Mouse (Mus musculus) left cerebral cortex, postnatal 36 days (tissue): ENCODE data around the gene Shisa8. TPM values are rescaled to one million over a fixed set of nuclear protein-coding genes. Genes with fewer than 3 reads are reported as not detected.

Experiments
- DNase-seq, 2 experiments: peaks; one replicate each; pipeline ENCODE4 v3.0.0; 2021 to 2022; ENCODE audit warnings: low spot score in 2 of 2, mixed read lengths in 1 of 2
- intact Hi-C: fragments of 180-260 bp; cut with DNase I; formaldehyde crosslinking; loops from one replicate; pipeline ENCODE4 v1.15.1; 2025
- total RNA-seq, 2 experiments: library from RNA; stranded (reverse); gene quantifications; 2 replicates each; pipeline ENCODE4 v1.2.3; 2021

Gene Shisa8
- total RNA-seq, 2 experiments from 2014 or later = 3.6 to 4.7 TPM

DNA sequence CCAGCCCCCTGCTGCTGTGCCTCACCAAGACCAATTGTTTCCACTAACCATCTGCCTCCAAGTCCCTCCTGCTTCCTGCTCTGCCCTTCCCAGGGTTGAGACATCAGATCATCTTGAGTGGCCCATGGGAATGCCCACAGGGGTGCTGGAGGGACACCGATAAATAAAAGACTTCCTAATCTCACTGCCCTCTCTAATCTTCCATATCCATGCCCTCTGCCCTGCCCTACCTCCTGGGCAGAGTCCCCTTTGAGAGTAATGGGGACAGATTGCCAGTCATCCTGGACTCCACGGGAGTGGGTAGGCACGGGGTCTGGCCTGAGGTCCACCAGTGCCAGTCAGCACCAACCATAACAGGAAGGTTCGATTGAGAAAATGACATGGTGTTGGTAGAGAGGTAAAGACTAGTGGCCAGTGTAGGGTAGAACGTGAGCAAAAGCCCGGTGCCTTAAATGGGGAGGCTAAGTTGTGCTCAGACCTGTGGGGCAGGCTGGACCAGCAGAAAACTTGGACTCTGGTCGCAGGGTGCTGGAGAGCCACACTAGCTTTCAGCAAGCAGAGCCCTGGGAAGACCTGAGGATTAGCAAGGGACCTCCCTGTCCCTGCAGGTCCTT, 12.1 kb upstream of the Shisa8 start:
- intact Hi-C loops = no loop called here
- no peak for DNase-seq

DNA sequence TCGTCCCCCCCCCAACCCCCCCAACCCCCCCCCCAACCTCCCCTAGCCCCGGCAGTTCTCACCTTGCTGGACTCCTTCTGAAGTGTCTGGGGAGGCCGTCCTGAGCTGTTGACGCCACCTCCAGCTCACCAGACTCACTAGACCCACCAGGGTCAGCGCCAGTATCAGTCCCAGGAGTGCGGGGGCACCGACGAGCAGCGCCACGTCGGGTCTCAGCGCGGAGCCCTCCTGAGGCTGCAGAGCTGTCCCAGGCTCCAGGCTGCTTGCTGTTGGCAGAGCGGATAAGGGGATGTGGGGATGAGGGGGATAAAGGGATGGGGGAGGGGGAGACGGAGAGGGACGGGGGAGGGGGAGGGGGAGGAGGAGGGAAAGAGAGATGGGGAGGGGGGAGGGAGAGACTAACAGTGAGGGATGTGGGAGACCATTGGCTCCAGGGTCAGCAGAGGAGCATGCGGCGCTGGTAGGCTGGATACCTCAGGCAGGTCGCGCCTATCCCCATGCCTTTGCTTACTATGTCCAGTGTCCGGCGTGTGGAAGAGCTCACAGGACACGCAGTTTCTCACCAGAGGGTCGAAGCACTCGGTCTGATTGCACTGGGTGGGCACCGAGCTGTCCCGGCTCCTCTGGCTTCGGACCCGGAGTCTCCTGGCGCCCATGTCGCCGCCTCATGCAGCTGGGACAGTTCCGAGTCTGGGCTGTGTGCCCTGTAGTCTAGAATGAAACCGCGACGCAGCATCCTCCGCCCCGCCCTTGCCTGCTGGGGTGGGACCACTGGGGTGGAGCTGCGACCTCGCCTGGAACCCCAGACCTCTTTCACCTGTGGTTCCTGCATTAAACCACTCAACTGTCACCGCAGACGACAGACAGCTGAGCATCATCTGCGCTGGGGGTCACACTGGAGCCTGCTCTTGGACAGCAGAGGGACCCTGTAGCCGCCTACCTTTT, 11.3 kb upstream of the Shisa8 start, which contains the start of gene Tnfrsf13c:
TSS of gene Tnfrsf13c (minus strand) at position 713 of the 945 bp plus-strand sequence.
- intact Hi-C loops = no loop called here
- no peak for DNase-seq

DNA sequence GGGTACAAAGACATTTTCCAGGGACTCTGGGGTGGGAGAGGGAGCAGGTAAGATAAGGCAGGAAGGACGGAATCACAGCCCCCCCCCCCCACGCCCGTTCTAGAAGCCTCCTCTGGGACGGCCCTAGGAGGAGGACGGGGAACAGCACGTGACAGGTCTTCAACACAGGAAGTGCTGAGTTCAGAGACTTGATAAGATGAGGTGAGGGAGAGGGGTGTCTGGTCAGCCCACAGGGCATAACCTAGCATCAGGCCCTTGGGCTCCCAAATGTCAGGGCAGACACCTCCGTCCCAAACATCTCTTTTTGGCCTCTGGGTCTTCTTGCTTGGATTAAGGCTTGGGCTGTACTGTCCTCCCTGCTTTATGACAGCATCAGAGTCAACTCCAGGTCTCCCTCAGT, 10.6 kb upstream of the Shisa8 start:
- no peak for DNase-seq
- intact Hi-C loops = no loop called here

DNA sequence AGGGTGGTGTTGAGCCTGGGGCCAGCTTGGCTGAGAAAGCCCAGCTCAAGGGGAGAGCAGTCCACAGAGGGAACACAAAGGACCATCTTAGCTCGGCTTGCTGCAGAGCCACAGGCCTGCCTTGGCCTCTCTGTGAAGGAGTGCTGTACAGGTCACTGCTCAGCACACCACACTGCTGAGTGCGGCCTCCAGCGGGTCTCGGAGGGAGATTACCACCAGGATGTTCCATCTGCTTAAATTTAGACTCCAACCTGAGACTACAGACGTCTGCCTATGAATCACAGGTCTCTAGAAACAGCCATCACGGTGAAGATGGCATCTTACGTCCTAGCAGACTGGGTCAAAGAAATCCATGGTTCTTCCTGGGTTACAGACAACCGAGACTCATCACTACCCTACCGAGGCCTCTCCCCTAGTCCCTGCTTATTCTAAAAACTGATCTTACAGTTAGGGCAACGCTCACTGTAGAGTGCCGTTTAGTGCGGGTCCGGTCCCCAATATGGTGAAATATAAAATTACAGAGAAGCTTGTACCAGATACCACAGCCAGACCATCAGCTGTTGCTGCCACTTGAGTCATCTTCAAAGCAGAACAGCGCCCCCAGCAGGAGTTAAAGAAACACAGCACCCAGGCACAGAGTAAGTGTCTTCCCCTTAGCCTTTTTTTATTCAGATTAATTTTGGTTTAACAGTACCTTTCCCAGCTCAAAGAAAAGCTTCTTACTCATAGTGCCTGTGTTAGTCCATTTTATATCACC, 8.7 kb upstream of the Shisa8 start:
- intact Hi-C loops = no loop called here
- no peak for DNase-seq

DNA sequence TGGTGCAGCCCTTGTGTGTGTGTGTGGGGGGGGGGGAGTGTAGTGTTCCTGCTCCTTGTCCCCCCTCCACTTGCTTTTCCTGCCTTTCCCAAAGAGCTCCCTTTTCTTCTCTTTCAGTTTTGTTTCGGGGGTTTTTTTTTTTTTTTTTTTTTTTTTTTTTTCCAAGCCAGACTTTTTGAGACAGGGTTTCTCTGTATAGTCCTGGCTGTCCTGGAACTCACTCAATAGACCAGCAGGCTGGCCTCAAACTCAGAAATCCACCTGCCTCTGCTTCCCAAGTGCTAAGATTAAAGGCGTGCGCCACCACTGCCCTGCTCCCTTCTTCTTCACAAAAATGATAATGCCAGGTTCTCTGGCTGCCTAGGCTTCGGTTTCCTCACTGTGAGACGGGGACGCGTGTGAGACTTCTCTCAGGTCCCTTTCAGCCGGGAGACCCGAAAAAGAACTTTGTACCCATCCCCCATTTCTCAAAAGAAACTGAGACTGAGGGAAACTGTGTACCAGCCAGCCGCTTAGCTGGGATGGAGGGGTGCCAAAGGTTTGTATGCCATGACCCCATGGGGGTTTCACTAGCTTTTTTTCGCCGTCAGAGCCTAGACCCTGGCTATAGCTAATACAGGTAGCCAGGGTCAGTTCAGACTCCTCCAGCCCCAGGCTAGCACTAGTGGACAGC, 7.5 kb upstream of the Shisa8 start:
- intact Hi-C loops = no loop called here
- no peak for DNase-seq

DNA sequence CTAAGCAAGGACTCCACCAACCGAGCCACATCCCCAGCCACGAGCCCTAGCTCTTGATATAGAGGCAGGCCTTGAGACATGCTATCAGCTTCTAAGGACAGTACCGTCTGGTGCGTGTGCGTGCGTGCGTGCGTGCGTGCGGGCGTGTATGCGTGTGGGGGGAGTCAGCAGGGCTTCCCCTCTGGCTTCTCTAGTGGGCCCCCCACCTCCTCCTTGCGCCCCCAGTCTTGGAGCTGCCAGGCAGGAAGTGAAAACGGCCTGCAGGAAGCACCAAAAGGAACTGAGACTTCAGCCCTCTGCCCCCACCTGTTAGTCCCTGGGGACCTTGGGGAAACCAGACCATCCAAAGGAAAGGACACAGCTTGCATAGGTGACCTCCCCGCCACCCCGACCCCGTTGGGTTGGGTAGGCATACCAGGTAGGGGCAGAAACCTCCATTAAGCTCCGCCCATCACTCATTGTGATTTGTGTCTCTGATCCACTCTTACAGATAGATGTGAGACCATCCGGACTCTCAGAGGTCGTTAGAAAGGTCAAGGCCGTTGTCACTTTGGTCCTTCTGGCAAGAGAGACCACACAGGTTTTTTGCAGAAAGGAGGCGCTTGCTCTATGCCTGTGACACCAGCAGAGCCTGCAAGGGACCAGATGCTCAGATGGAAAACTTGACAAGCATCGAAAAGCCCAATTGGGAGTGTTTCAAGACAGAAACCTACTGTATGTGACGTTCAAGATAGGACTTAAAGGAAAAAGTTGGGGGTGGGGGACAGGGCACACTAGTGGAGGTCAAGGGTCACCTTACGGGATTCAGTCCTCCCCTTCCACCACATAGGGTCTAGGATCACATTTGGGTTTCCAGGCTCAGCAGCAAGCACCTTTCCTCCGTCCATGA, 6.4 kb upstream of the Shisa8 start:
- no peak for DNase-seq
- intact Hi-C loops = no loop called here

DNA sequence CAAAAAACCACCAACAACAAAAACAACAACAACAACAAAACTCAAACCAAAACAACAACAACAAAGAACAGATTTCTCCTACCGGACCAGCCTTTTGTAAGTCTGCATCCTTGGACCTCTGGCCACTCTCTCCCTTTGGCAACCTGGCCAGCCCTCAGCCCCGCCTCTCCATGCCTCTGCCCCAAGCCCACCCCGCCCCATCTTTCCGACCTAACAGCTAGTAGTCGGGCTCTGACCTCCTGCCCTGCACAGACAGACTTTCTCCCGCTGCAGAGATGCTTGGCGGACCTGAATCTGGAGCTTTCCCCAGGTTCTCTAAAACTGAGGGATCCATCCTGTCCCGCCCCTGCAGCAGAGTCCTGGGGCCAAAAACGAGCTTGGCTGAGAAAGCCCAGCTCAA, 5.4 kb upstream of the Shisa8 start:
- DNase-seq = no peak
- intact Hi-C loops = no loop called here

DNA sequence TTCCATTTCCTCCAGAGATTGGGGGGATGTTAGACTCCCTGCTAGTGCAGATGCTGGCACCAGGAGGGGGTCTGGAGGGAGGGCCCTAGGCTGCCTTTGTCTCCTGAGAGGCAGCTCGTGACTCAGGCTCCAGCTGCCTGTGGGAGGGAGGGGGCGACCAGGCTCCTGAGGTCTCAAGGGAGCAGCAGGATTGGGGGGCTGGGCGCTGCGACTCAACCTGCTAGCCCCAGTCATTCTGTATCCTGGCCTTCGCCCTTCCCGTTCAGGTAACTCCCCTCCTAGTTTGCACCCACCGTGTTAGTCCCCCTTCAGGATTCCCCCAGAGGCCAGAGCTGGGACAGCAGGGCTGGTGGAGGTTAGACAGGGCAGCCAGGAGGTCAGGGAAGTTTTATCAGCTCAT, 4.4 kb upstream of the Shisa8 start:
- intact Hi-C loops = no loop called here
- no peak for DNase-seq

DNA sequence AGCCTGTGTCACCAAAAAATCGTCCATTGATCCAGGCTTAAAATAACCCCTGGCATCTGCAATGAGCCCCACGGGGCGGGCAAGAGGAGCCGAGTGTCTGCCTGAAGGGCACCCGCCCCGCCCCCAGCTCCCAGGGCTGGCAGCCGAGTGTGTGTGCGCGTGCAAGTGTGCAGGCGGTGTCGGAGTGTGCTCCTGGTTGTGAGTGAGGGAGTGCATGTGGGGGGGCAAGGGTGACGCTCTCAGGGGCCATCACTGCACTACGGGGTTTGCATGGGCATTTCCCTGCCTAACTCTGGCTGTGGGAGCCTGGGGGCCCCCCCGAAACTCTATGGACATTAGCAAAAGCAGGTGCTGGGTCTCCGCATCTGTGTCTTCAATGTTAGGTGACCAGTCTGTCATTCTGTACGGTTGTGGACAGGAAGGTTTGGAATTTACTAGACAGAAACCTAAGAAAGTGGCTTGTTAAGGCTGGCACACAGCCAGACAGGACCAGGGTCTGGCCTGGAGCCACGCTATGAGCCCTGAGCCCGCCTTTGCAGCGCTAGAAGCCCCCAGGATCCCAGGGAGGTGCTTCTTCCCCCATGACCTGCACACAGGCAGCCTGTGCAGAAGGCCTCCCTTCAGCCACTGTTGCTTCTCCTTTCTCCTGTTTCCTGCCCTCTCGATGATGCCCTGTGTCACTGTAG, 3.7 kb upstream of the Shisa8 start:
- no peak for DNase-seq
- intact Hi-C loops = no loop called here

DNA sequence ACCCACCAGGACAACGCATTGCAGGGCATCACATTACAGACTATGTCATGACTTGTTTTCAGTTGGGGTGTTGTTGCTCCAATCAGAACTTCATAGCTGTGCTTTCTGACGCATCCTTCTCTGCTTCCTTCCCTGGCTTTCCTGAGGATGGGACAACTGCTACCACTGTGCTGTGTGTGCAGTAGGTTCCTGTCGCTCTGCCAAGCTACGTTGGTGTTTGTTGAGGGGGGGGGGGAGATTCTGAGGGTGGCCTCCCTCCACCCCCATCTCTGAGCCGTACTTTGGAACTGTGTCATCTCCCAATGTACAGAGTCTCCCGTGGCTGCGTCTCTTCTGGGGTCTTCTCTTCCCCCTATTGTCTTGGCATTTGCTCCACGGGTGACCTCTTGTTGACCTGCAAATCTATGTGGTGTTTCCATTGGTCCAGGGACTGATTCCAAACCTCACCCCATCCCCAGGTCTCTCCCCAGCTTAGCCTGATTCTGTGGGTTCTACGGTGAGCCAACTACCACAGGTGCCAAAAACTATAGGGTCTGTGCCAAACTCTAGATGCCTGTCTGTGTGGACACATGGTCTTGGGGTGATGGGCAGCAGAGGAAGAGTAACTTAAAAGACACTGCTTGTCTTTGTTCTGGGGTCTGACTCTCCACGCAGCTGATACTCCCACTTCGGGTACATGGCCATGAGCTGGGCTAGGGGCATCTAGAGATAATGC, 2.9 kb upstream of the Shisa8 start:
- intact Hi-C loops = no loop called here
- no peak for DNase-seq

DNA sequence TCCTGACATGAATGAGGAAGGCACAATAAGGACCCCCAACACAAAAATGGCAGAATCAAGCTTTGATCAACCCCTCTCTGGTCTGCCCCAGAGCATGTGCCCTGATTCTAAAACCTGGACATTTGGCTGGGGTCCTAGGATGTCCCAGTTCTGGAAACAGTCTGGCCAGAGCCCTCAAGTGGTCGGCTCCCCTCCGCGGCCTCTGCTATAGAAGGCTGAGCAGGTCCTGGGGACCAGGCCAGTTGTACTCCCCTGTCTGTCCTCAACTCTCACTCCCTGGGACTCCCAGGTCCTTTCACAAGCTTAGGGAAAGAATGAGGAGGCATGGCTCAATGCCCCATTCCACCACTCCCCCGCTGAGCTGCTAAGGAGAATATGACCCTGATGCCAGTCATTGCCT, 607 bp upstream of the Shisa8 start:
- intact Hi-C loops = no loop called here
- DNase-seq = no peak

DNA sequence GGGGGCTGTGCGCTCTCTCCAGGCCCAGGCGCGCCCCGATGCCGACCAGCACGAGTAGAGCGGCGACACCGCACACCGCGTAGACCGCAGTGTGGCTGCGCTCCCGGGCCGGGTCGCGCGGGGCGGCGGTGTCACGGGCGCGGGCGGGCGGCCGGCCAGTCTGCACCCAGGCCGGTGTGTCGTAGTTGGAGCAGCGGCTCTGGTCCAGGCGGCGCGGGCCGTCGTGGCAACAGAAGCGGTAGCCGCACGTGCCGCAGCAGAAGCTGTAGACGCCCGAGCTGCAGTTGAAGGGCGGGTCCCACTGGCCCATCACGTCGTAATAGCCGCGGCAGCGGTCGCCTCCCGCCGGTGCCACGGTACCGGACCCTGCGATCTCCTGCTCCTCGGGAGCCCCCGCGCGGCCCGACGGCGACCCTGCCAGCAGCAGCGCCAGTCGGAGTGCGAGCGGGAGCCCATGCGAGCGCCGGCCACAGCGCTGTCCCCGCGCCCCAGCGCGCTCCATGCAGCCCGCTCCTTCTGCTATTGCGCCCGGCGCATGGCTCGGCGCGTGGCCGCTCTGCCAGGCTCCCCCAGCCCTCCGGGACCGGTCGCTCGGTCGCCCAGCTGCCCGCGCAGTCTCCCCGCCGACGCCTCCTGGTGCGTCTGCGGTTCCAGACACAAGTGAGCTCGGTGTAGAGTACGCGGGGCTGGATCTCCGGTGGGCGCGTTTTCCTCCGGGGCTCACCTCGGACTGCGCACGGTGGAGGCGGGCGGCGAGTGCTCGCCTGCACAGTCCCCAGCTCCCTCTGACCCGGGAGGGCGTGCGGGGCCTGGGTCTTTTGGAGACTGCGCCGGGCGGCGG, 484 bp downstream of the Shisa8 start:
- DNase-seq = peak in 1 of 2 experiments; percentile 37

DNA sequence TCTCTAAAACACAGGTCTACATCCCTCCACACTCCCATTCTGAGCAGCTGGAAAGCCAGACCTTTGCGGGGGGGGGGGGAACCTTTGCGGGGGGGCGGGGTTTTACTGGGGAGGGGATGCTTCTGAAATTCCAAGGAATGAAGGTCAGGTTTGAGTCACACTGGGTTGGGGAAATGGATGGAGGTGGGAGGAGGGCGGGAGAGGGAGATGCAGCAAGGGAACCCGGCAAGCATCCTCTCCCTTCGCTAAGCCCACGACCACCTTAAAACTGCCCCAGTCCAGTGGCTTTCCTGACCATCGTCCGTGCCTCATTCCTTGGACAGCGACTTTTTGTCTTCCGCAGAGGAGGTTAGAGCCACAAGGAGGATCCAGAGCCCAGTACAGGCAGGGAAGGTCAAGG, 1.3 kb downstream of the Shisa8 start:
- no peak for DNase-seq
- intact Hi-C loops = no loop called here

More for the DNA sequence above, 484 bp downstream of the Shisa8 start:
- intact Hi-C loops = no loop called here

DNA sequence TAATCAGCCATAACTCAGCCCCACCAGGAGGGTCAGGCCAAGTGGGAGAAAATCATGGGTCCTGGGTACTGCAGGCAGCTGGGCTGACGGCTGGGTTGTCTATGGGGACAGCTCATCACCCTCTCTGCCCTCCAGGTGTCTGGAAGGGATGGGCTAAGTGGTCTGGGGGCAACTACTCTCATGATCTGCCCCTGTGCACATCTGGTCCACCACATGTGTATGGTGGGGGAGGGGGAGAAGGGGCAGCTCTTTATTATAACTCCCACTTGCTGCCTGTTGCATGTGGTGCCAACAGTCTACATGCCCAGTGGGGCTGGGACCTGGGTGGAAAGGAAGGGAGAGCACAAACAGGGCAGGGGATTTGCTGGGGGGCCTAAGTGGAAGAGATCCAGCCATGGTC, 1.8 kb downstream of the Shisa8 start:
- intact Hi-C loops = no loop called here
- no peak for DNase-seq

DNA sequence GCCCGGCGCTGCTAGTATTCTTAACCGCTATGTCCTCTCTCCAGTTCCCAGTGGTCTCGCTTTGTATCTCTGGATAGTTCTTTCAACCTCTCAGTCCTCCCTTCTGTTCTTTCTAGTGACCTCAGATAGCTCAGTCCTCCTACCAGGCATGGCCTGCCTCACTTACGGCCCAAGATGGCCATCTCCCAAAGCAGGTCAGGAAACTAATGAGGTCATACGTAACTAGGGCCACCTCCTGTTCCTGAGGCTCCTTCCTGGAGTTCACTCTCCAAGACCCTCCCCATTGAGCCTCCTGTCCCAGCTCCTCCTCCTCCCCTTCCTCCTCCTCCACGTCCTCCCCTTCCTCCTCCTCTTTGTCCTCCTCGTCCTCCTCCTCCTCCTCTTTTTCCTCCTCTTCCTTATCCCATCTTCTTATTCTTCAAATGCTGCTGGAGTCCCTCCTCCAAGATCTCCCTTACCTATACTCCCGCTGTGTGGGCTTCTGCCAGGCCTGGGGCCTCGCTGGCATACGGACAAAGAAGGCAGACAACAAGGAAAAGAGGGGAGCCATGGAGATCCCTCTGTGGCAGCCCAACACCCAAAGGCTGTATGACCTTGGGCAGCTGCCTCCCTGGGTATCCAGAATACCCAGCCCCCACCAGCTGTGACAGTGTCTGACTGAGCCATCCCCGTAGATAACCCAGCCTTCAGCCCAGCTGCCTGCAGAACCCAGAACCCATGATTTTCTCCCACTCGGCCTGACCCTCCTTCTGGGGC, 3.1 kb downstream of the Shisa8 start:
- DNase-seq = no peak
- intact Hi-C loops = no loop called here

DNA sequence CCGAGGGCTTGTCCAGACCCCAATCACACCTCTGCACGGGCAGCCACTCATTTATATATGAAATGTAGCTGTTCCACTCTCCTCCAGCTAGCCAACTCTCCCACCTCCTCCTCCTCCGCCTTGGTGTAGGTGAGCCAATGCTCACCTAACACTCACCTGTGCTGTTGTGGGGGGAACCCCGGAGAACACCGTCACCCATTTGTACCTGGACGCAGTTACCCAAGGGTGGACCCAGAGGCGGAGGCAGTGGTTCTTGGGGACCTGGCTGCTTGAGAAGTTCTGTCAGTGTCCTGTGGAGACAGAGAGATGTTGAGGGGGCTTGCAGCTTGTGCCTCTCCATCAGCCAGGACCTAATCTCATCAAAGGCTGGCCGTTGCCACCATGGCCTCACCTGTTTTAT, 4.3 kb downstream of the Shisa8 start:
- DNase-seq = no peak
- intact Hi-C loops = no loop called here
